Mouse (Mus musculus) heart, postnatal 0 days (tissue): ENCODE data around the gene Rab11fip3. TPM values are rescaled to one million over a fixed set of nuclear protein-coding genes. Genes with fewer than 3 reads are reported as not detected.

ENCODE experiments used
- ATAC-seq: fragments of 200-750 bp; cut with Nextera tagmentation; 2 replicates; pipeline ENCODE4 v1.8.0; 2017; ENCODE audit warnings: low read depth, moderate number of reproducible peaks, moderate library complexity; ENCODE audit not compliant: insufficient read depth
- DNase-seq: peaks from one replicate; pipeline ENCODE4 v3.0.0-alpha.2; 2016; ENCODE audit warnings: low spot score
- H3K27ac ChIP-seq: fragments of 300-500 bp; sonication (generic); 2 replicates; pipeline ENCODE4 v1.5.1; 2014; ENCODE audit warnings: low read depth, mild to moderate bottlenecking
- H3K27me3 ChIP-seq: fragments of 300-500 bp; sonication (generic); 2 replicates; pipeline ENCODE4 v1.6.1; 2014; ENCODE audit warnings: low read length, mixed read lengths; ENCODE audit not compliant: control insufficient read depth, insufficient read depth
- H3K36me3 ChIP-seq: fragments of 300-500 bp; sonication (generic); replicated peaks from 2 replicates; pipeline ENCODE4 v1.6.1; 2014; ENCODE audit warnings: low read length, mixed read lengths; ENCODE audit not compliant: control insufficient read depth, insufficient read depth
- H3K4me1 ChIP-seq: fragments of 300-500 bp; sonication (generic); 2 replicates; pipeline ENCODE4 v1.6.1; 2014; ENCODE audit warnings: antibody characterized with exemption; ENCODE audit not compliant: control insufficient read depth, insufficient read depth
- H3K4me2 ChIP-seq: fragments of 300-500 bp; sonication (generic); 2 replicates; pipeline ENCODE4 v1.6.1; 2014; ENCODE audit warnings: low read depth, mild to moderate bottlenecking, low read length, moderate library complexity
- H3K4me3 ChIP-seq: fragments of 300-500 bp; sonication (generic); 2 replicates; pipeline ENCODE4 v1.5.1; 2014; ENCODE audit warnings: low read depth, low read length
- H3K9ac ChIP-seq: fragments of 300-500 bp; sonication (generic); replicated peaks from 2 replicates; pipeline ENCODE4 v1.6.1; 2014; ENCODE audit warnings: low read depth, low read length, mixed read lengths
- H3K9me3 ChIP-seq: fragments of 300-500 bp; sonication (generic); replicated peaks from 2 replicates; pipeline ENCODE4 v1.6.1; 2016; ENCODE audit warnings: low read length; ENCODE audit not compliant: control insufficient read depth
- CTCF ChIP-seq: IDR thresholded peaks from 2 replicates; pipeline ENCODE4 v1.5.1; 2016; ENCODE audit warnings: antibody characterized with exemption, control low read depth, low read depth
- EP300 ChIP-seq: IDR thresholded peaks from 2 replicates; pipeline ENCODE4 v1.6.1; 2016; ENCODE audit warnings: antibody characterized with exemption, low read depth
- WGBS: fragments of 180-500 bp; shearing (Covaris S2); extraction: QIAGEN DNeasy Blood & Tissue Kit; methylation state at CpG from one replicate; pipeline ENCODE4 v1.1.7; 2014; 5-methylcytosine and 5-hydroxymethylcytosine counted together
- polyA plus RNA-seq: library from polyadenylated mRNA; unstranded; fragments of >200 nt; fragmentation: Nextera tagmentation; extraction: Ambion mirVana; gene quantifications from 2 replicates; pipeline ENCODE4 v1.2.1, GENCODE M21; 2015
- total RNA-seq: library from RNA; depleted of rRNA; stranded (reverse); fragments of >200 nt; gene quantifications from 2 replicates; pipeline ENCODE4 v1.2.3, GENCODE M21; 2014; ENCODE audit warnings: low replicate concordance

Gene Rab11fip3
- total and polyA plus RNA-seq, 2 experiments from 2014 or later: 7.9 to 8.7 TPM

GRCm38 (mm10) chr17:26004711-26005110 lies 64.6 kb downstream of the Rab11fip3 start:
- Histone ChIP-seq H3K27me3 (no peaks in the 10 kb centered on the region), H3K36me3 (peaks cover 19% of the 10 kb centered on the region), H3K9me3 (no peaks in the 10 kb centered on the region), H3K4me3 (no peak overlapping the region), H3K27ac (no peak overlapping the region), H3K4me1 (no peaks in the 10 kb centered on the region), H3K9ac (no peak overlapping the region), H3K4me2 (no peak overlapping the region)
- 82% methylated on average over 15 of the region's 15 CpGs for WGBS
- no peak for TF ChIP-seq EP300
- no peak for TF ChIP-seq CTCF
- ATAC-seq (no peak), DNase-seq (no peak)

- TF ChIP-seq CTCF: no peak
- no peak for TF ChIP-seq EP300
- ATAC-seq (no peak), DNase-seq (no peak)
- no peak overlapping the region for H3K27ac ChIP-seq
- H3K27me3 ChIP-seq: no peaks in the 10 kb centered on the region
- H3K4me1 ChIP-seq: no peaks in the 10 kb centered on the region
- no peak overlapping the region for H3K9ac ChIP-seq
- H3K4me2 ChIP-seq: no peak overlapping the region
- no peak overlapping the region for H3K4me3 ChIP-seq
- peaks cover 19% of the 10 kb centered on the region for H3K36me3 ChIP-seq
- no peaks in the 10 kb centered on the region for H3K9me3 ChIP-seq
- 76% methylated on average over 2 of the region's 2 CpGs for WGBS
Measured at GRCm38 (mm10) chr17:26003864-26004263, 65.5 kb downstream of the Rab11fip3 start.

- TF ChIP-seq EP300 (no peak), CTCF (no peak)
- peaks cover 39% of the 10 kb centered on the region for H3K36me3 ChIP-seq
- DNase-seq: no peak
- no peak overlapping the region for H3K27ac ChIP-seq
- H3K4me2 ChIP-seq: no peak overlapping the region
- WGBS: 92% methylated on average over 11 of the region's 11 CpGs
- H3K27me3 ChIP-seq: no peaks in the 10 kb centered on the region
- no peak overlapping the region for H3K4me3 ChIP-seq
- no peaks in the 10 kb centered on the region for H3K9me3 ChIP-seq
- no peaks in the 10 kb centered on the region for H3K4me1 ChIP-seq
- no peak for ATAC-seq
- H3K9ac ChIP-seq: no peak overlapping the region
Measured at GRCm38 (mm10) chr17:25998425-25998824, 70.9 kb downstream of the Rab11fip3 start.

- Histone ChIP-seq H3K4me2 (no peak overlapping the region), H3K27me3 (no peaks in the 10 kb centered on the region), H3K27ac (no peak overlapping the region), H3K4me1 (no peaks in the 10 kb centered on the region), H3K36me3 (peaks cover 66% of the 10 kb centered on the region), H3K9me3 (no peaks in the 10 kb centered on the region), H3K4me3 (no peak overlapping the region), H3K9ac (no peak overlapping the region)
- DNase-seq (no peak), ATAC-seq (no peak)
- whole genome bisulfite sequencing: 61% methylated on average over 3 of the region's 3 CpGs
- no peak for TF ChIP-seq CTCF
- TF ChIP-seq EP300: no peak
Measured at GRCm38 (mm10) chr17:25993489-25993888, 75.9 kb downstream of the Rab11fip3 start.

GRCm38 (mm10) chr17:25992274-25992673 lies 77.1 kb downstream of the Rab11fip3 start:
- no peak for TF ChIP-seq EP300
- TF ChIP-seq CTCF: no peak
- peaks cover 59% of the 10 kb centered on the region for H3K36me3 ChIP-seq
- 94% methylated on average over 4 of the region's 4 CpGs for WGBS

GRCm38 (mm10) chr17:25990331-25990730 lies 79.0 kb downstream of the Rab11fip3 start:
- Histone ChIP-seq H3K27ac (no peak overlapping the region), H3K4me3 (no peak overlapping the region), H3K4me2 (no peak overlapping the region), H3K9me3 (no peaks in the 10 kb centered on the region), H3K36me3 (peaks cover 48% of the 10 kb centered on the region), H3K27me3 (no peaks in the 10 kb centered on the region), H3K9ac (no peak overlapping the region), H3K4me1 (no peaks in the 10 kb centered on the region)
- WGBS: 83% methylated on average over 5 of the region's 5 CpGs
- TF ChIP-seq CTCF (no peak), EP300 (no peak)
- ATAC-seq (no peak), DNase-seq (no peak)

More at GRCm38 (mm10) chr17:25992274-25992673, 77.1 kb downstream of the Rab11fip3 start:
- Histone ChIP-seq H3K4me3 (no peak overlapping the region), H3K4me1 (no peaks in the 10 kb centered on the region), H3K9me3 (no peaks in the 10 kb centered on the region), H3K9ac (no peak overlapping the region), H3K27ac (no peak overlapping the region), H3K4me2 (no peak overlapping the region), H3K27me3 (no peaks in the 10 kb centered on the region)
- ATAC-seq (no peak), DNase-seq (no peak)
